Mouse (Mus musculus): ENCODE results near the gene Atad3a.

- TF ChIP-seq POLR2A (IDR thresholded peaks at IDR 0.05; ENCODE audit: control insufficient read depth, low read depth, low read length) (peak; percentile 90), CTCF (IDR thresholded peaks at IDR 0.05; ENCODE audit: control insufficient read depth, insufficient read depth, insufficient replicate concordance, low read depth, low read length) (no peak)
Observed at GRCm38 (mm10) chr4:155774280-155774754, 13.4 kb upstream of the Atad3a start, which contains the start of gene Vwa1.

Measured in testis, adult 2 months (tissue).